In genomic region chr3:107786980-107787612, GRCm38 (mm10) we compare ENCODE assay signal across 10 mouse cellular contexts. TPM values are rescaled to one million over a fixed set of nuclear protein-coding genes. Genes with fewer than 3 reads are reported as not detected.
DNase-seq lines count a peak whose midpoint lies in the region; ATAC-seq lines count a peak whose summit lies in the region.
"Had no signal": no experiment of that assay in that cellular context is flagged by ENCODE, and none has a peak within 500 bp of the region (broad histone marks: within the 10 kb centered on the region; RNA-seq: fewer than 3 reads in every experiment).

No protein-coding gene starts in this region.

- 40% methylated on average over 11 of the region's 11 CpGs for WGBS in hindbrain, embryonic 15.5 days
- WGBS in hindbrain, embryonic 14.5 days = 42% methylated on average over 11 of the region's 11 CpGs
- WGBS in limb, embryonic 12.5 days = 39% methylated on average over 11 of the region's 11 CpGs

- H3K27ac ChIP-seq in hindbrain, embryonic 15.5 days (replicated peaks) = peak overlapping the region; percentile 26; the same call in 1 of the 2 replicates
- no peak overlapping the region for H3K27ac ChIP-seq in hindbrain, embryonic 14.5 days
- H3K27ac ChIP-seq in limb, embryonic 12.5 days = 0 out of 2 replicates have a peak overlapping the region, but pooled peaks have one; percentile 17
- H3K27ac ChIP-seq: embryonic facial prominence, embryonic 15.5 days had no signal

- no peaks in the 10 kb centered on the region for H3K36me3 ChIP-seq in hindbrain, embryonic 15.5 days
- H3K36me3 ChIP-seq in hindbrain, embryonic 14.5 days (replicated peaks; ENCODE audit: control insufficient read depth, insufficient read depth) = no peaks in the 10 kb centered on the region
- no peaks in the 10 kb centered on the region for H3K36me3 ChIP-seq in limb, embryonic 12.5 days
- H3K36me3 ChIP-seq: embryonic facial prominence, embryonic 15.5 days had no signal

- H3K4me2 ChIP-seq in hindbrain, embryonic 15.5 days = no peak overlapping the region
- H3K4me2 ChIP-seq in hindbrain, embryonic 14.5 days (replicated peaks) = no peak overlapping the region
- H3K4me2 ChIP-seq in limb, embryonic 12.5 days = peak overlapping the region; percentile 4; the same call in 1 of the 2 replicates
- H3K4me2 ChIP-seq: embryonic facial prominence, embryonic 15.5 days; liver, embryonic 11.5 days had no signal

- H3K4me1 ChIP-seq in hindbrain, embryonic 15.5 days (replicated peaks) = peaks cover 12% of the 10 kb centered on the region
- peaks cover 10% of the 10 kb centered on the region for H3K4me1 ChIP-seq in hindbrain, embryonic 14.5 days (replicated peaks; ENCODE audit: control insufficient read depth, insufficient read depth, low read length)
- peaks cover 16% of the 10 kb centered on the region for H3K4me1 ChIP-seq in limb, embryonic 12.5 days (replicated peaks)

- H3K27me3 ChIP-seq in hindbrain, embryonic 15.5 days = no peaks in the 10 kb centered on the region
- no peaks in the 10 kb centered on the region for H3K27me3 ChIP-seq in hindbrain, embryonic 14.5 days (ENCODE audit: control insufficient read depth, insufficient read depth, low read length)
- no peaks in the 10 kb centered on the region for H3K27me3 ChIP-seq in limb, embryonic 12.5 days
- H3K27me3 ChIP-seq: embryonic facial prominence, embryonic 15.5 days had no signal

- intact Hi-C loops in heart, postnatal 10 days (cut with DNase I) = no loop called here

- no peak overlapping the region for H3K4me3 ChIP-seq in hindbrain, embryonic 15.5 days
- H3K4me3 ChIP-seq in hindbrain, embryonic 14.5 days (replicated peaks; ENCODE audit: low read length) = no peak overlapping the region
- no peak overlapping the region for H3K4me3 ChIP-seq in limb, embryonic 12.5 days (replicated peaks)
- H3K4me3 ChIP-seq: embryonic facial prominence, embryonic 15.5 days had no signal

- no peak for ATAC-seq in hindbrain, embryonic 15.5 days (ENCODE audit: low FRiP score, low read depth)
- ATAC-seq in hindbrain, embryonic 14.5 days (ENCODE audit: low FRiP score) = no peak
- no peak for ATAC-seq in limb, embryonic 12.5 days (ENCODE audit: insufficient number of reproducible peaks, insufficient read depth, low FRiP score, low TSS enrichment, low read depth)

- no peak overlapping the region for H3K9ac ChIP-seq in hindbrain, embryonic 15.5 days
- no peak overlapping the region for H3K9ac ChIP-seq in hindbrain, embryonic 14.5 days
- H3K9ac ChIP-seq in limb, embryonic 12.5 days (replicated peaks) = no peak overlapping the region
- H3K9ac ChIP-seq: embryonic facial prominence, embryonic 15.5 days had no signal

- DNase-seq in hindbrain, embryonic 14.5 days (ENCODE audit: low spot score) = no peak
- peak; percentile 72 for DNase-seq in adrenal gland, postnatal 14 days
- peak; percentile 32 to 47 for DNase-seq in heart, postnatal 10 days
- no peak for DNase-seq in right cerebral cortex, adult 2 months (ENCODE audit: low spot score in 2 of 2)
- no peak for DNase-seq in cerebellum, adult 11 months
- DNase-seq in gastrocnemius, adult 8-10 months (ENCODE audit: low spot score in 2 of 2) = no peak

- no peaks in the 10 kb centered on the region for H3K9me3 ChIP-seq in hindbrain, embryonic 15.5 days
- H3K9me3 ChIP-seq in hindbrain, embryonic 14.5 days (ENCODE audit: control insufficient read depth, low read length) = no peaks in the 10 kb centered on the region
- H3K9me3 ChIP-seq in limb, embryonic 12.5 days = no peaks in the 10 kb centered on the region
- H3K9me3 ChIP-seq: embryonic facial prominence, embryonic 15.5 days had no signal

RNA-seq across cellular contexts. Expression of gene Csf1, which starts 26.8 kb away (rescaled TPM):
- polyA plus RNA-seq in hindbrain, embryonic 15.5 days (2015; fragmentation: Nextera tagmentation; extraction: Ambion mirVana) = 7.9 and 8.3 TPM in 2 replicates
- polyA plus RNA-seq in hindbrain, embryonic 14.5 days (2014; fragmentation: Nextera tagmentation; extraction: Ambion mirVana) = 7.8 and 7.9 TPM in 2 replicates
- 17.4 and 18.5 TPM in 2 replicates for total RNA-seq in adrenal gland, postnatal 14 days (2021)
- 10 to 100 TPM; 25.5 to 29.0 TPM for total RNA-seq in heart, postnatal 10 days (2021)
- polyA plus RNA-seq in limb, embryonic 12.5 days (2016; fragmentation: Nextera tagmentation; extraction: Ambion mirVana) = 6.1 and 7.4 TPM in 2 replicates
- 1 to 10 TPM; 5.0 to 7.4 (median 6.8) TPM for total RNA-seq in gastrocnemius, adult 8-10 months (2022)

Comparison
In these comparisons a context has a peak if more than half of its experiments do, and no peak if none do; other contexts are left out.
1. DNase-seq: peak in adrenal gland, postnatal 14 days (single experiment) and heart, postnatal 10 days (2 of 2); none in hindbrain, embryonic 14.5 days (single experiment), right cerebral cortex, adult 2 months (0 of 2), cerebellum, adult 11 months (single experiment) and gastrocnemius, adult 8-10 months (0 of 2).